8 mouse cellular contexts compared by ENCODE assay signal in genomic region chr9:37655961-37656360, GRCm38 (mm10). TPM values are rescaled to one million over a fixed set of nuclear protein-coding genes. Genes with fewer than 3 reads are reported as not detected.
DNase-seq lines count a peak whose midpoint lies in the region; ATAC-seq and TF ChIP-seq lines count a peak whose summit lies in the region.

No protein-coding gene starts in this region.

- 74% methylated on average over 8 of the region's 8 CpGs for WGBS in forebrain, embryonic 10.5 days
- WGBS in liver, embryonic 14.5 days (ENCODE audit: insufficient replicate concordance): 33% methylated on average over 8 of the region's 8 CpGs

- peak overlapping the region; percentile 83 for H3K4me2 ChIP-seq in liver, embryonic 14.5 days (ENCODE audit: low read depth)

- no peak overlapping the region for H3K27ac ChIP-seq in forebrain, embryonic 10.5 days
- H3K27ac ChIP-seq in liver, embryonic 14.5 days: no peak overlapping the region

- H3K4me3 ChIP-seq in forebrain, embryonic 10.5 days: peak overlapping the region; percentile 77
- peak overlapping the region; percentile 81 to 86; a peak in 3 of 4 replicates for H3K4me3 ChIP-seq in liver, embryonic 14.5 days (ENCODE audit: insufficient read depth in 1 of 2, low read depth in 2 of 2, low read length in 2 of 2)

- DNase-seq in 416B (ENCODE audit: low read depth): peak; percentile 50
- DNase-seq in CD4-positive helper T cell, adult 2 months (ENCODE audit: low read depth, low spot score): peak; percentile 63
- no peak for DNase-seq in forebrain, embryonic 10.5 days (ENCODE audit: extremely low spot score, low spot score)
- peak in 1 of 3 experiments; percentile 10 for DNase-seq in liver, embryonic 14.5 days (ENCODE audit: low read depth in 3 of 3, low spot score in 3 of 3)
- DNase-seq in ovary, postnatal 14 days (ENCODE audit: low spot score): no peak
- no peak for DNase-seq in layer of hippocampus, postnatal 36 days
- DNase-seq in layer of hippocampus, adult 11-12 months (ENCODE audit: low spot score): no peak
- DNase-seq in layer of hippocampus, postnatal 25 days (ENCODE audit: extremely low spot score in 1 of 2, low spot score in 1 of 2): no peak

- H3K9me3 ChIP-seq in forebrain, embryonic 10.5 days: no peaks in the 10 kb centered on the region
- no peaks in the 10 kb centered on the region for H3K9me3 ChIP-seq in liver, embryonic 14.5 days (ENCODE audit: control insufficient read depth, low read length)

- TF ChIP-seq EP300 in liver, embryonic 14.5 days (IDR thresholded peaks at IDR 0.05; ENCODE audit: low read depth): no peak

- no peak for TF ChIP-seq CTCF in liver, embryonic 14.5 days (IDR thresholded peaks at IDR 0.05; ENCODE audit: low read depth)

- no peak for ATAC-seq in liver, embryonic 14.5 days (ENCODE audit: insufficient read depth)

- H3K4me1 ChIP-seq in forebrain, embryonic 10.5 days: peaks cover 19% of the 10 kb centered on the region
- peaks cover 3 to 11% of the 10 kb centered on the region in 2 experiments; a peak in 3 of 4 replicates for H3K4me1 ChIP-seq in liver, embryonic 14.5 days (replicated peaks; ENCODE audit: control insufficient read depth in 2 of 2, insufficient read depth in 2 of 2, low read length in 1 of 2)

- peak overlapping the region; percentile 87 for H3K9ac ChIP-seq in liver, embryonic 14.5 days (replicated peaks)

- no peaks in the 10 kb centered on the region for H3K27me3 ChIP-seq in forebrain, embryonic 10.5 days (ENCODE audit: poor library complexity, severe bottlenecking)
- no peaks in the 10 kb centered on the region; the same call in 1 of the 2 replicates for H3K27me3 ChIP-seq in liver, embryonic 14.5 days (ENCODE audit: control insufficient read depth, insufficient read depth, low read length)

- peaks cover 36% of the 10 kb centered on the region for H3K36me3 ChIP-seq in forebrain, embryonic 10.5 days (replicated peaks)
- H3K36me3 ChIP-seq in liver, embryonic 14.5 days (replicated peaks; ENCODE audit: control insufficient read depth, insufficient read depth, low read depth): peaks cover 22% of the 10 kb centered on the region

RNA-seq across cellular contexts. Expression of gene Tbrg1, which starts 1.2 kb away (rescaled TPM):
- polyA plus RNA-seq in forebrain, embryonic 10.5 days (2016; fragmentation: Nextera tagmentation; extraction: Ambion mirVana): 125 and 129 TPM in 2 replicates
- polyA plus RNA-seq in liver, embryonic 14.5 days (2012; rRNA removed): 15.7 and 23.1 TPM in 2 replicates
- polyA plus RNA-seq in liver, embryonic 14.5 days (2014; fragmentation: Nextera tagmentation; extraction: Ambion mirVana): 47.0 and 54.5 TPM in 2 replicates
- 10 to 100 TPM; 48.1 to 48.3 TPM for total RNA-seq in layer of hippocampus, postnatal 36 days (2021)
- 10 to 100 TPM; 47.4 to 49.8 TPM for total RNA-seq in layer of hippocampus, postnatal 25 days (2021)

RNA-seq across cellular contexts. Expression of gene Panx3, which starts 13.1 kb away (rescaled TPM):
- not detected in 2 replicates for polyA plus RNA-seq in forebrain, embryonic 10.5 days (2016; fragmentation: Nextera tagmentation; extraction: Ambion mirVana)
- not detected in 2 replicates for polyA plus RNA-seq in liver, embryonic 14.5 days (2012; rRNA removed)
- not detected in 2 replicates for polyA plus RNA-seq in liver, embryonic 14.5 days (2014; fragmentation: Nextera tagmentation; extraction: Ambion mirVana)
- not detected for total RNA-seq in layer of hippocampus, postnatal 36 days (2021)
- total RNA-seq in layer of hippocampus, postnatal 25 days (2021): not detected

RNA-seq across cellular contexts. Expression of gene Spa17, which starts 42.4 kb away (rescaled TPM):
- 14.0 and 16.3 TPM in 2 replicates for polyA plus RNA-seq in forebrain, embryonic 10.5 days (2016; fragmentation: Nextera tagmentation; extraction: Ambion mirVana)
- polyA plus RNA-seq in liver, embryonic 14.5 days (2012; rRNA removed): 0.56 and 1.3 TPM in 2 replicates
- 2.6 and 2.7 TPM in 2 replicates for polyA plus RNA-seq in liver, embryonic 14.5 days (2014; fragmentation: Nextera tagmentation; extraction: Ambion mirVana)
- total RNA-seq in layer of hippocampus, postnatal 36 days (2021): 1 to 10 TPM; 1.5 to 2.4 TPM
- 1 to 10 TPM; 2.3 to 2.8 TPM for total RNA-seq in layer of hippocampus, postnatal 25 days (2021)

Comparison
In these comparisons a context has a peak if more than half of its experiments do, and no peak if none do; other contexts are left out.
1. DNase-seq: peak in 416B (single experiment) and CD4-positive helper T cell, adult 2 months (single experiment); none in forebrain, embryonic 10.5 days (single experiment), ovary, postnatal 14 days (single experiment), layer of hippocampus, postnatal 36 days (0 of 2), layer of hippocampus, adult 11-12 months (single experiment) and layer of hippocampus, postnatal 25 days (0 of 2).